Mouse (Mus musculus): ENCODE measurements at regions not wholly inside any gene's neighbourhood (a gene's known extent, or its start where the extent isn't known, plus 50 kb on each side); places are given as distances from the start of the nearest gene placed in this dataset.
"Not testable (repeated sequence)": the region's sequence is repeated elsewhere in the genome, so short reads cannot be mapped to it uniquely, and the experiment has no call there.

- no peak for DNase-seq (ENCODE audit: low read depth, low spot score)
Observed at GRCm38 (mm10) chr13:3341416-3341815, 196.4 kb upstream of the Gdi2 start.

GRCm38 (mm10) chr13:3343611-3344010 lies 194.3 kb upstream of the Gdi2 start:
- DNase-seq (ENCODE audit: low read depth, low spot score): peak; percentile 16

GRCm38 (mm10) chr13:3354912-3355311 lies 183.0 kb upstream of the Gdi2 start:
- peak; percentile 10 for DNase-seq (ENCODE audit: low read depth, low spot score)

- DNase-seq (ENCODE audit: low read depth, low spot score): no peak
Observed at GRCm38 (mm10) chr13:3358079-3358608, 179.7 kb upstream of the Gdi2 start.

GRCm38 (mm10) chr13:3358996-3359750 lies 178.7 kb upstream of the Gdi2 start:
- no peak for DNase-seq (ENCODE audit: low read depth, low spot score)

- DNase-seq (ENCODE audit: low read depth, low spot score): not testable (repeated sequence)
Observed at GRCm38 (mm10) chr13:3359751-3360260, 178.1 kb upstream of the Gdi2 start.

GRCm38 (mm10) chr13:3360503-3361490 lies 177.1 kb upstream of the Gdi2 start:
- DNase-seq (ENCODE audit: low read depth, low spot score): no peak

- peak; percentile 10 for DNase-seq (ENCODE audit: low read depth, low spot score)
Observed at GRCm38 (mm10) chr13:3372701-3373100, 165.2 kb upstream of the Gdi2 start.

- peak; percentile 11 for DNase-seq (ENCODE audit: low read depth, low spot score)
Observed at GRCm38 (mm10) chr13:3373522-3374220, 164.2 kb upstream of the Gdi2 start.

- DNase-seq (ENCODE audit: low read depth, low spot score): no peak
Observed at GRCm38 (mm10) chr13:3374796-3375195, 163.1 kb upstream of the Gdi2 start.

- DNase-seq (ENCODE audit: low read depth, low spot score): not testable (repeated sequence)
Observed at GRCm38 (mm10) chr13:3377801-3378200, 160.1 kb upstream of the Gdi2 start.

GRCm38 (mm10) chr13:3405783-3406182 lies 132.1 kb upstream of the Gdi2 start:
- DNase-seq (ENCODE audit: low read depth, low spot score): not testable (repeated sequence)

GRCm38 (mm10) chr13:3406236-3407017 lies 131.4 kb upstream of the Gdi2 start:
- peak; percentile 48 for DNase-seq (ENCODE audit: low read depth, low spot score)

GRCm38 (mm10) chr13:3410281-3410680 lies 127.6 kb upstream of the Gdi2 start:
- not testable (repeated sequence) for DNase-seq (ENCODE audit: low read depth, low spot score)

- no peak for DNase-seq (ENCODE audit: low read depth, low spot score)
Observed at GRCm38 (mm10) chr13:3417026-3417425, 120.8 kb upstream of the Gdi2 start.

GRCm38 (mm10) chr13:3455374-3455773 lies 82.5 kb upstream of the Gdi2 start:
- DNase-seq (ENCODE audit: low read depth, low spot score): not testable (repeated sequence)

- no peak for DNase-seq (ENCODE audit: low read depth, low spot score)
Observed at GRCm38 (mm10) chr13:3476884-3477283, 61.0 kb upstream of the Gdi2 start.

- DNase-seq (ENCODE audit: low read depth, low spot score): peak; percentile 32
Observed at GRCm38 (mm10) chr13:3477997-3478728, 59.7 kb upstream of the Gdi2 start.
